Mouse (Mus musculus) mature B cell (primary cell): ENCODE results near the gene Mob3a.

Source experiments
- in situ Hi-C: fragments of 300-500 bp; cut with MboI; formaldehyde crosslinking; loops from 2 replicates; pipeline ENCODE4 v1.14.3; 2019

The Mob3a gene

GRCm38 (mm10) chr10:80678601-80679377 is 23.0 kb downstream of the Mob3a start:
- in situ Hi-C loops = no loop called here

GRCm38 (mm10) chr10:80677942-80678436 is 23.8 kb downstream of the Mob3a start, which contains the start of gene Mknk2:
TSS of gene Mknk2 (minus strand) at chr10:80678112.
- in situ Hi-C loops = no loop called here

GRCm38 (mm10) chr10:80677128-80677875 is 24.5 kb downstream of the Mob3a start:
- in situ Hi-C loops = no loop called here

GRCm38 (mm10) chr10:80676198-80676928 is 25.4 kb downstream of the Mob3a start:
- in situ Hi-C loops = no loop called here

GRCm38 (mm10) chr10:80675405-80676197 is 26.2 kb downstream of the Mob3a start:
- in situ Hi-C loops = no loop called here

- in situ Hi-C loops = no loop called here
Measured at GRCm38 (mm10) chr10:80674851-80675404, 26.8 kb downstream of the Mob3a start.

- in situ Hi-C loops = no loop called here
Measured at GRCm38 (mm10) chr10:80674161-80674711, 27.5 kb downstream of the Mob3a start.

GRCm38 (mm10) chr10:80673690-80674089 is 28.1 kb downstream of the Mob3a start:
- in situ Hi-C loops = no loop called here

GRCm38 (mm10) chr10:80671936-80672690 is 29.7 kb downstream of the Mob3a start:
- in situ Hi-C loops = no loop called here

GRCm38 (mm10) chr10:80671251-80671650 is 30.5 kb downstream of the Mob3a start:
- in situ Hi-C loops = no loop called here

- in situ Hi-C loops = no loop called here
Measured at GRCm38 (mm10) chr10:80670531-80670930, 31.2 kb downstream of the Mob3a start.

GRCm38 (mm10) chr10:80669737-80670485 is 31.9 kb downstream of the Mob3a start:
- in situ Hi-C loops = no loop called here

- in situ Hi-C loops = no loop called here
Measured at GRCm38 (mm10) chr10:80669018-80669417, 32.8 kb downstream of the Mob3a start.

GRCm38 (mm10) chr10:80668614-80669013 is 33.2 kb downstream of the Mob3a start:
- in situ Hi-C loops = no loop called here

- in situ Hi-C loops = no loop called here
Measured at GRCm38 (mm10) chr10:80666837-80667412, 34.9 kb downstream of the Mob3a start.

- in situ Hi-C loops = no loop called here
Measured at GRCm38 (mm10) chr10:80665981-80666733, 35.6 kb downstream of the Mob3a start.

GRCm38 (mm10) chr10:80665459-80665858 is 36.3 kb downstream of the Mob3a start:
- in situ Hi-C loops = no loop called here

GRCm38 (mm10) chr10:80665016-80665380 is 36.8 kb downstream of the Mob3a start:
- in situ Hi-C loops = no loop called here
